Mouse (Mus musculus): ENCODE measurements around the gene Dok1. TPM values are rescaled to one million over a fixed set of nuclear protein-coding genes. Genes with fewer than 3 reads are reported as not detected.
A peak's percentile ranks its signal among the peaks of the same experiment; 100 is the strongest.

Dok1 gene
- polyA plus RNA-seq (2016; fragmentation: Nextera tagmentation; extraction: Ambion mirVana), result 8.1 and 11.3 TPM in 2 replicates

- H3K9me3 ChIP-seq (replicated peaks), result no peaks in the 10 kb centered on the region
- WGBS, result under 1% methylated on average over 51 of the region's 51 CpGs
- H3K36me3 ChIP-seq, result peaks cover 6% of the 10 kb centered on the region; the same call in 1 of the 2 replicates
- peak within 1 kb of the TSS; percentile 73 for H3K4me3 ChIP-seq
- H3K4me1 ChIP-seq (replicated peaks), result peaks cover 43% of the 10 kb centered on the region
- peak within 1 kb of the TSS; percentile 75 for H3K9ac ChIP-seq
- ATAC-seq (ENCODE audit: insufficient number of reproducible peaks, low FRiP score), result peak; percentile 90
- peaks cover 67% of the 10 kb centered on the region for H3K27me3 ChIP-seq (replicated peaks)
- H3K27ac ChIP-seq (ENCODE audit: poor library complexity, severe bottlenecking), result peak within 1 kb of the TSS; percentile 69
- peak within 1 kb of the TSS; percentile 76 for H3K4me2 ChIP-seq
These were observed at the start of gene Dok1, which contains the start of gene Loxl3 for GRCm38 (mm10) chr6:83033249-83034185. TSS of gene Dok1 (minus strand) at chr6:83033471. TSS of gene Loxl3 (plus strand) at chr6:83034173.

GRCm38 (mm10) chr6:83080210-83080609 lies 46.9 kb upstream of the Dok1 start:
- Histone ChIP-seq H3K27me3 (replicated peaks) (peaks cover 59% of the 10 kb centered on the region), H3K4me1 (replicated peaks) (peaks cover 11% of the 10 kb centered on the region; the same call in 1 of the 2 replicates), H3K27ac (ENCODE audit: poor library complexity, severe bottlenecking) (no peak overlapping the region), H3K36me3 (peaks cover 23% of the 10 kb centered on the region), H3K9ac (no peak overlapping the region), H3K4me2 (no peak overlapping the region), H3K4me3 (no peak overlapping the region), H3K9me3 (replicated peaks) (no peaks in the 10 kb centered on the region)
- WGBS, result 94% methylated on average over 5 of the region's 5 CpGs
- no peak for ATAC-seq (ENCODE audit: insufficient number of reproducible peaks, low FRiP score)

GRCm38 (mm10) chr6:83078324-83078858 lies 45.1 kb upstream of the Dok1 start:
- Histone ChIP-seq H3K27ac (ENCODE audit: poor library complexity, severe bottlenecking) (peak overlapping the region; percentile 38; the same call in 1 of the 2 replicates), H3K27me3 (replicated peaks) (peaks cover 59% of the 10 kb centered on the region), H3K9me3 (replicated peaks) (no peaks in the 10 kb centered on the region), H3K4me1 (replicated peaks) (peaks cover 11% of the 10 kb centered on the region; the same call in 1 of the 2 replicates), H3K9ac (peak overlapping the region; percentile 71), H3K4me2 (peak overlapping the region; percentile 97), H3K4me3 (peak overlapping the region; percentile 62), H3K36me3 (peaks cover 23% of the 10 kb centered on the region)
- ATAC-seq (ENCODE audit: insufficient number of reproducible peaks, low FRiP score), result peak; percentile 94
- under 1% methylated on average over 46 of the region's 46 CpGs for WGBS

- H3K9ac ChIP-seq, result peak within 1 kb of the TSS; percentile 71
- WGBS, result under 1% methylated on average over 54 of the region's 54 CpGs
- peak within 1 kb of the TSS; percentile 62 for H3K4me3 ChIP-seq
- peak within 1 kb of the TSS; percentile 97 for H3K4me2 ChIP-seq
- peak within 1 kb of the TSS; percentile 38; the same call in 1 of the 2 replicates for H3K27ac ChIP-seq (ENCODE audit: poor library complexity, severe bottlenecking)
- peaks cover 11% of the 10 kb centered on the region; the same call in 1 of the 2 replicates for H3K4me1 ChIP-seq (replicated peaks)
- ATAC-seq (ENCODE audit: insufficient number of reproducible peaks, low FRiP score), result peak; percentile 52
- H3K9me3 ChIP-seq (replicated peaks), result no peaks in the 10 kb centered on the region
- peaks cover 58% of the 10 kb centered on the region for H3K27me3 ChIP-seq (replicated peaks)
- H3K36me3 ChIP-seq, result peaks cover 23% of the 10 kb centered on the region
These were observed 44.5 kb upstream of the Dok1 start, which contains the start of gene Pcgf1 for GRCm38 (mm10) chr6:83077630-83078323. TSS of gene Pcgf1 (plus strand) at chr6:83077869.

GRCm38 (mm10) chr6:83074979-83075378 lies 41.7 kb upstream of the Dok1 start:
- Histone ChIP-seq H3K9me3 (replicated peaks) (no peaks in the 10 kb centered on the region), H3K9ac (no peak overlapping the region), H3K4me2 (no peak overlapping the region), H3K27ac (ENCODE audit: poor library complexity, severe bottlenecking) (no peak overlapping the region), H3K4me1 (replicated peaks) (peaks cover 22% of the 10 kb centered on the region), H3K27me3 (replicated peaks) (peaks cover 75% of the 10 kb centered on the region), H3K36me3 (0 out of 2 replicates have a peak, but pooled peaks cover 3% of the 10 kb centered on the region), H3K4me3 (no peak overlapping the region)
- 20% methylated on average over 2 of the region's 2 CpGs for WGBS
- ATAC-seq (ENCODE audit: insufficient number of reproducible peaks, low FRiP score), result no peak

- Histone ChIP-seq H3K4me1 (replicated peaks) (peaks cover 27% of the 10 kb centered on the region), H3K4me2 (0 out of 2 replicates have a peak overlapping the region, but pooled peaks have one; percentile 14), H3K4me3 (no peak overlapping the region), H3K9me3 (replicated peaks) (no peaks in the 10 kb centered on the region), H3K9ac (no peak overlapping the region), H3K27ac (ENCODE audit: poor library complexity, severe bottlenecking) (no peak overlapping the region), H3K27me3 (replicated peaks) (peaks cover 97% of the 10 kb centered on the region), H3K36me3 (no peaks in the 10 kb centered on the region)
- 2% methylated on average over 21 of the region's 24 CpGs for WGBS
- ATAC-seq (ENCODE audit: insufficient number of reproducible peaks, low FRiP score), result peak; percentile 40; the same call in 1 of the 2 replicates
These were observed 37.9 kb upstream of the Dok1 start for GRCm38 (mm10) chr6:83071220-83071619.

- H3K9ac ChIP-seq, result no peak overlapping the region
- peaks cover 97% of the 10 kb centered on the region for H3K27me3 ChIP-seq (replicated peaks)
- peak overlapping the region; percentile 29 for H3K4me3 ChIP-seq
- no peaks in the 10 kb centered on the region for H3K9me3 ChIP-seq (replicated peaks)
- WGBS, result under 1% methylated on average over 54 of the region's 58 CpGs
- peaks cover 27% of the 10 kb centered on the region for H3K4me1 ChIP-seq (replicated peaks)
- peak overlapping the region; percentile 32 for H3K4me2 ChIP-seq
- no peak for ATAC-seq (ENCODE audit: insufficient number of reproducible peaks, low FRiP score)
- no peaks in the 10 kb centered on the region for H3K36me3 ChIP-seq
- H3K27ac ChIP-seq (ENCODE audit: poor library complexity, severe bottlenecking), result no peak overlapping the region
These were observed 37.3 kb upstream of the Dok1 start for GRCm38 (mm10) chr6:83070311-83071219.

GRCm38 (mm10) chr6:83070247-83070310 lies 36.8 kb upstream of the Dok1 start, which contains the start of gene Tlx2:
TSS of gene Tlx2 (minus strand) at chr6:83070293.
- no peak within 1 kb of the TSS for H3K9ac ChIP-seq
- H3K27me3 ChIP-seq (replicated peaks), result peaks cover 96% of the 10 kb centered on the region
- H3K4me3 ChIP-seq, result peak within 1 kb of the TSS; percentile 37
- H3K36me3 ChIP-seq, result no peaks in the 10 kb centered on the region
- no peaks in the 10 kb centered on the region for H3K9me3 ChIP-seq (replicated peaks)
- H3K27ac ChIP-seq (ENCODE audit: poor library complexity, severe bottlenecking), result no peak within 1 kb of the TSS
- ATAC-seq (ENCODE audit: insufficient number of reproducible peaks, low FRiP score), result no peak
- peak within 1 kb of the TSS; percentile 62 for H3K4me2 ChIP-seq
- WGBS, result under 1% methylated on average over 10 of the region's 10 CpGs
- peaks cover 27% of the 10 kb centered on the region for H3K4me1 ChIP-seq (replicated peaks)

- ATAC-seq (ENCODE audit: insufficient number of reproducible peaks, low FRiP score), result no peak
- Histone ChIP-seq H3K27me3 (replicated peaks) (peaks cover 96% of the 10 kb centered on the region), H3K4me1 (replicated peaks) (peaks cover 27% of the 10 kb centered on the region), H3K4me3 (peak overlapping the region; percentile 29), H3K27ac (ENCODE audit: poor library complexity, severe bottlenecking) (no peak overlapping the region), H3K4me2 (peak overlapping the region; percentile 32), H3K9me3 (replicated peaks) (no peaks in the 10 kb centered on the region), H3K36me3 (no peaks in the 10 kb centered on the region), H3K9ac (no peak overlapping the region)
- 1% methylated on average over 69 of the region's 69 CpGs for WGBS
These were observed 36.4 kb upstream of the Dok1 start for GRCm38 (mm10) chr6:83069488-83070246.
